Mouse (Mus musculus): ENCODE results near the gene Galnt9. TPM values are rescaled to one million over a fixed set of nuclear protein-coding genes. Genes with fewer than 3 reads are reported as not detected.
A peak's percentile ranks its signal among the peaks of the same experiment; 100 is the strongest.

Gene Galnt9
- total RNA-seq, 2 experiments from 2014 or later, result 104 to 109 TPM

DNA sequence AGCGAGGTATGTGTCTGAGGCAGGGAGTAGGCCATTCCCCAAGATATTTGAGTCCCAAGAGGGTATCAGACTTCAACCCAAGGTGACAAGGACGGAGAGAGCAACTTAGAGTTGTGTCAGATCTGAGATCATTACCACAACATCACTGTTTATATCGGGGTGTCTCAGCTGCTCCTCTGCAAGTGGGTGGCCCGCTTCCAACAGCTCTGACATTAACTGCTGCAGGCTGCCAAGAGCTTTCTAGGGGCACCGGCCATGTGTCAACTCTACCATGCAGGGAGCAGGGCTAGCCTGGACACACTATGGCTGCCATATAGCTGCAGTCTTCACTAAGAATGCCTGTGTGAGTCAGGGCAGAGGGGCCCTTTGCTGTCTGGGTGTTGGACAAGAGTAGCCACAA lies 65.7 kb downstream of the Galnt9 start:
- intact Hi-C loops (cut with DNase I), result no loop called here
- DNase-seq (ENCODE audit: low spot score in 2 of 2), result no peak

DNA sequence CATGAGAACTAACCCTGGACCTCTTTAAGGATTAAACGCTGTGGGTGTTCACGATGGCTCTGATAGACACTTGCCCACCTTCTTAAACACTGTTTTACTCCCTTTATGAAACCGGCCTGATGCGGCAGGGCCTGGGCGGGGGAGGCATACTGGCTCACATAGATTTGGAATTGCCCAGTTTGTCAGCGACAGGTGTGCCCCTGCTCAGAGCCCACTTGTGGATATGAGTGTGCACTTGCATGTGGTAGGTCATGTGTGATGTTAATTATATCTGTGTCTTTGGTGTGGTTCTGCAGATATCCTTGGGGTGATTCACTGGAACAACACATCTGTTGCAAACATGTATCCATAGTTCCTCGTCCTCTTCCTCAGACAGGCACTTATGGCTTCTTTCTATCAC lies 66.3 kb downstream of the Galnt9 start:
- intact Hi-C loops (cut with DNase I), result no loop called here
- DNase-seq (ENCODE audit: low spot score in 2 of 2), result no peak

DNA sequence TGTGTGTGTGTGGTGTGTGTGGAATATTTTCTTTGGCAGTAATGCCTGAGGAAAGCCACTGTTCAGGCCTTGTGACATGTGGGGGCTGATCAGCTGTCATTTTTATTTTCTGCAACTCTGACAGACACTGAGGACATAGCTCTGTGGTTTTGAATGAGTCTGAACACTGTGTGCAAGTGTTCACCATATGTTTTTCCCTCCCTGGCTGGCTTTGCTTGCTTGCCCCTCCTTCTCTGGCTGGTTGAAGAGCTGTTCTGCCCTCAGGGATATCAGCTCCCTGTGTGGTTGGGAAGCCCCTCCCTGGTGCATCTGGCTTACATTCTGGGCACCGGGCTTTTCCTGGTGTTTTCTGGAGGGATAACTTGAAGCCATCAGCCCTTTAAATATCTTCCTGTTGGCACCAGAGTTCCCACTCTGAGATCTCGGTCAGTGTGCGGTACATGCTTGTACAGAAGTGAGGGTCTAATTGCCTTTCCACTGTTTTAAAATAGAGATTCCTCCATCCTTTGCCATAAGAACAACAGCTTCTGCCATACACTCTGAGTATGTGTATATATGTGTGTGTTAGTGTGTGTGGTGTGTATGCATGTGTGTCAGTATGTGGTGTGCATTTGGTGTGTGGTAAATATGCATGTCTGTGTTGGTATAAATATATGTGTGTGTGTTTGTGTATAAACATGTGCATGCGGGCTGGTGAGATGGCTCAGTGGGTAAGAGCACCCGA lies 67.4 kb downstream of the Galnt9 start:
- DNase-seq (ENCODE audit: low spot score in 2 of 2), result no peak
- intact Hi-C loops (cut with DNase I), result no loop called here

- DNase-seq (ENCODE audit: low spot score in 2 of 2), result no peak
- intact Hi-C loops (cut with DNase I), result no loop called here
Measured at GRCm38 (mm10) chr5:110619226-110619625, 75.1 kb downstream of the Galnt9 start.

- DNase-seq (ENCODE audit: low spot score in 2 of 2), result no peak
- intact Hi-C loops (cut with DNase I), result no loop called here
Measured at GRCm38 (mm10) chr5:110624319-110624718, 80.2 kb downstream of the Galnt9 start.

DNA sequence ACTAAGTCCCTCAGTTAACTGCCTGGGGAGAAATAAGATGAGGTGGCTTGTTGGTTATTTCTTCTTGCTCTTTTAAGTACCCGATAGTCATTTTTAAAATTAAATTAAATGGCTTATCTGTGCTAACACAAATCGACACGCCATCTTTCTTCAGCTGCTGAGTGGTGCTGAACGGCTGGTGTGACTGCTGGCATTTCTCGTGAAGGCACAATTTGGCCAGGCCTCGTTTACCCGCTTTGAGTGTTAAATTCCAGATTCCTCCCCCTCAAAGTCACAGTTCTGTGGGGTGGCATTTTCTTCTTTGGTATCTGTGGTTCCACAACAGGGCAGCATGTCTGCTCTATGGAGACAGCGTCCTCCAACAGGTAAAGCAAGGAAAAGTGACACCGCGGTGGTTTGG lies 83.2 kb downstream of the Galnt9 start:
- DNase-seq (ENCODE audit: low spot score in 2 of 2), result no peak
- intact Hi-C loops (cut with DNase I), result no loop called here

- DNase-seq (ENCODE audit: low spot score in 2 of 2), result no peak
- intact Hi-C loops (cut with DNase I), result no loop called here
Measured at GRCm38 (mm10) chr5:110628156-110628555, 84.0 kb downstream of the Galnt9 start.

DNA sequence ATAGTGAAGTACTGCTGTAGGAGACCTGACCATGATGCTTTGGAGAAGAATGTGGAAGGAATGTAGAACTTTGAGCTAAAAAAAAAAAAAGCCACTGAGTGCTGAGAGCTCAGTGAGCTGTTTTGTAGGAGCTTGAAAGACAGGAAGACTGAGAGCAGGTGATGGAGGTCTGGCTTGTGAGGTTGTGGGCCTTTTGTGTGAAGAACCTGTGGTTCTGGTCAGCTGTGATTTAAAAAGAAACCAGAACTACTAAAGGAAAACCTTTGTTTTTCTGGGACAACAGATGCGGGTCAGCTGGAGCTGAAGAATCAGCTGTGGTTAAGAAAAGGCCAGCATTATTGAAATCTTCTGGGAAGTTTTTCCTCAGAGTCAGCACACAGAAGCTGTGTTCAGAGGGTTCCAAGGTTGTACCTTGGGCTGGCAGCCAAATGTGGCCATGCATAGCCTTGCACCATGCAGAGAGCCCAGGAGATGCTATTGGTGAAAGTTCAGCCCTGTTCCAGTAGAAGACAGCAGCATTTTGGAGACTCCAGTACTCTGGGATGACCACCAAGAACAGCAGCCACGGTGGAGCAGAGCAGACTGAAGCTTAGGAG lies 85.5 kb downstream of the Galnt9 start:
- DNase-seq (ENCODE audit: low spot score in 2 of 2), result no peak
- intact Hi-C loops (cut with DNase I), result no loop called here

- no peak for DNase-seq (ENCODE audit: low spot score in 2 of 2)
Measured at GRCm38 (mm10) chr5:110635951-110636707, 92.0 kb downstream of the Galnt9 start.

GRCm38 (mm10) chr5:110638306-110639074 lies 94.3 kb downstream of the Galnt9 start:
- intact Hi-C loops (cut with DNase I), result loop anchor here (5.0 kb wide), 1 partner anchor 281 kb away; no protein-coding TSS in a partner anchor
- no peak for DNase-seq (ENCODE audit: low spot score in 2 of 2)

More at GRCm38 (mm10) chr5:110635951-110636707, 92.0 kb downstream of the Galnt9 start:
- intact Hi-C loops (cut with DNase I), result loop anchor here (1.0 to 5.0 kb wide), 2 partner anchors 142 to 279 kb away; no protein-coding TSS in a partner anchor

DNA sequence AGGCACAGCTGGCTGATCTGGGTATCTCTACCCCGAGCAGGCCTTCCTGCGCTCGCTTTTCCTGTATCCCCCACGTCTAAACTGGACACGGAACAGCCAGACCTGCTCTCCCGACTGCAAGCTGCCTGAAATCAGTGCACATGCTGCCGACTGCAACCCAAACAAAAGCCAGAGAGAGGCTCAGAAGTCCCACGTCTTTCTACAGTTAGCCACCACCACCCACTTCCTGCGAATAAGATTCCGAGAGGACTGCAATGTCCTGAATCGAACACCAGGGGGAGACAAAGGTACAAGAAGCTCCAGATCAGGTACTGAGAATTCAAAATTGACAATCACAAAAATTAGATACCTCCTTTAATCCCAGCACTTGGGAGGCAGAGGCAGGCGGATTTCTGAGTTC lies 95.3 kb downstream of the Galnt9 start:
- intact Hi-C loops (cut with DNase I), result loop anchor here (5.0 kb wide), 1 partner anchor 282 kb away; no protein-coding TSS in a partner anchor
- DNase-seq (ENCODE audit: low spot score in 2 of 2), result peak; percentile 79 to 87

- DNase-seq (ENCODE audit: low spot score in 2 of 2), result no peak
- intact Hi-C loops (cut with DNase I), result no loop called here
Measured at GRCm38 (mm10) chr5:110646377-110646776, 102.2 kb downstream of the Galnt9 start.

DNA sequence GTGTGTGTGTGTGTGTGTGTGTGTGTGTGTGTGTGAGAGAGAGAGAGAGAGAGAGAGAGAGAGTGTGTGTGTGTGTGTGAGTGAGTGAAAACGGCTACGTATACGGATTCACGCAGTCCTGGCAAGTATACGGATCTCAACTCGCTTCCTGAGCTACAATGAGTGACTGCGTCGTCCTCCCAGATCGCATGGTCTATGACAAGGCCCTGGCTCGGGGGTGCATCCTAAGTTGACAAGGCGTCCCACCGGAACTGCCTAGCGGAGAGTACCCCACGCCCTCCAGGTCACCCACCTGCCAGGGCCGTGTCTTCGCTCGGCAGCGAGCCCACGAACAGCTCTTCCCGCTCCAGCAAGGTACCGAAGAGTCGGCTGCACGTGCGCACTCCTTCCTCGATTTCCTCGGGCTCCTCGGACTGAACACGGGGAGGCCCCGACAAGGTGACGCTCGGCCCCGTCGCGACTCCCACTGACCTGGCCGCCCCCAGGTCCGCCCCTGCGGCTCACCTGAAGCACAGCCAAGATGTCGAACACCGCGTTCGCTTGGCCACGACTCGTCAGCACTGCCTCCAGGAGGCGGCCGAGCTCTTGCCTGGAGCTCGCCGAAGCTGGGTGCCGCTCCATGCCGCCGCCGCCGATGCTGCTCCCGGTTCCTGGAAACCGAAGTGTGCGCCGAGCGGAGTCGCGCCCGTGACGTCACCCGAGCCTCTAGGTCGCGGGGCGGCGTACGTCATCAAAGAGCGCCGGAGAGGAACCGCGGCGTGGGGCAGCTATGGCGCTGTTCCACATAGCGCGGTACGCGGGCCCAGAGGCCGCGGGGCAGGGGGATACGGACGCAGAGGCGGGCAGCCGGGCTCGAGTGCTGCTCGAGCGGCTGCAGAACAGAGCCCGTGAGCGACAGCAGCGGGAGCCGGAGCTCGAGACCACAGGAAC lies 108.8 kb downstream of the Galnt9 start, which contains the start of the genes Noc4l and Ddx51:
Noc4l (minus strand) TSS at position 699 of the 930 bp plus-strand sequence.
Ddx51 (plus strand) TSS at position 733 of the 930 bp plus-strand sequence.
- peak; percentile 95 to 97 for DNase-seq (ENCODE audit: low spot score in 2 of 2)
- intact Hi-C loops (cut with DNase I), result no loop called here

GRCm38 (mm10) chr5:110653686-110654085 lies 109.5 kb downstream of the Galnt9 start:
- no peak for DNase-seq (ENCODE audit: low spot score in 2 of 2)
- intact Hi-C loops (cut with DNase I), result no loop called here

- intact Hi-C loops (cut with DNase I), result no loop called here
- no peak for DNase-seq (ENCODE audit: low spot score in 2 of 2)
Measured at GRCm38 (mm10) chr5:110659682-110660081, 115.5 kb downstream of the Galnt9 start.

GRCm38 (mm10) chr5:110664041-110664440 lies 119.9 kb downstream of the Galnt9 start:
- intact Hi-C loops (cut with DNase I), result no loop called here
- DNase-seq (ENCODE audit: low spot score in 2 of 2), result no peak

DNA sequence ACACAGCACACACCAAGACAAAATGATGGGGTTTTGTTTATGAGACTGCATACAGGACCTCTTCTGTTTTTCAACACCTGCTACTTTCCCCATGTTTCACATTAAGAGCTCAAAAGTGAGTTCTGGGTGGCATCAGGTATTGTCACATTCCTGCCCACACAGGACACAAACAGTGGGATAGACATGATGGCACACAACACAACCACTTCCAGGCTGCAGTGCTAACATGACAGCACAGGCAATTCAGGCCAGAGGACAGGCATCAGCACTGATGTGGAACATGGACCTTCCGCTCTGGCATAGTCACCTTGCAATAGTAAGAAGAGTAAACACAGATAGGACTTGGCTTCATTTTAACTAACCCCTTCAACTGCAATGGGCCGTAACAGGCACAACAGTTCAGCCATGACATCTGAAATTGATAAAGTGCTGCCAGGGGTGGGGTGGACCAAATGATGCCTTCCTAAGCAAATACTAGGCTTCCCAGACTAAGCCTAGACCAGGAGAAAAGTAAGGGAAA lies 120.7 kb downstream of the Galnt9 start:
- no peak for DNase-seq (ENCODE audit: low spot score in 2 of 2)
- intact Hi-C loops (cut with DNase I), result no loop called here

- intact Hi-C loops (cut with DNase I), result no loop called here
Measured at GRCm38 (mm10) chr5:110665486-110666121, 121.4 kb downstream of the Galnt9 start.

More at GRCm38 (mm10) chr5:110665486-110666121, 121.4 kb downstream of the Galnt9 start:
- DNase-seq (ENCODE audit: low spot score in 2 of 2), result no peak
